In genomic region chr19:16050220-16051055, GRCm38 (mm10) we compare ENCODE assay signal across 8 mouse cellular contexts.
DNase-seq lines count a peak whose midpoint lies in the region; ATAC-seq and TF ChIP-seq lines count a peak whose summit lies in the region.

No protein-coding gene starts in this region.

- peak; percentile 30; the same call in 1 of the 2 replicates for TF ChIP-seq POLR2A in lung, adult 2 months (IDR thresholded peaks at IDR 0.05; ENCODE audit: borderline replicate concordance, extremely low read depth, low read depth, low read length)
- no peak for TF ChIP-seq POLR2A in embryonic fibroblast, embryonic 13.5 days (IDR thresholded peaks at IDR 0.05; ENCODE audit: low read depth, low read length)

- H3K9ac ChIP-seq in hindbrain, postnatal 0 days (replicated peaks; ENCODE audit: low read length): peak overlapping the region; percentile 45

- H3K36me3 ChIP-seq in hindbrain, postnatal 0 days (ENCODE audit: insufficient read depth, low read length): no peaks in the 10 kb centered on the region

- no peaks in the 10 kb centered on the region for H3K27me3 ChIP-seq in hindbrain, postnatal 0 days (ENCODE audit: insufficient read depth, low read length)

- ATAC-seq in hindbrain, postnatal 0 days: peak; percentile 96

- peaks cover 3% of the 10 kb centered on the region for H3K4me1 ChIP-seq in lung, adult 2 months (ENCODE audit: control insufficient read depth, insufficient read depth, low read length)
- H3K4me1 ChIP-seq in embryonic fibroblast, embryonic 13.5 days (ENCODE audit: control insufficient read depth, insufficient read depth, low read length): no peaks in the 10 kb centered on the region
- no peaks in the 10 kb centered on the region; the same call in 1 of the 2 replicates for H3K4me1 ChIP-seq in hindbrain, postnatal 0 days (ENCODE audit: insufficient read depth, low read length)

- TF ChIP-seq CTCF in lung, adult 2 months (IDR thresholded peaks at IDR 0.05; ENCODE audit: insufficient read depth, low read length): no peak
- TF ChIP-seq CTCF in embryonic fibroblast, embryonic 13.5 days (IDR thresholded peaks at IDR 0.05; ENCODE audit: borderline replicate concordance, insufficient read depth, low read length): no peak
- no peak for TF ChIP-seq CTCF in hindbrain, postnatal 0 days (IDR thresholded peaks at IDR 0.05; ENCODE audit: low read depth)

- H3K27ac ChIP-seq in embryonic fibroblast, embryonic 13.5 days (ENCODE audit: insufficient read depth, low read length): no peak overlapping the region
- H3K27ac ChIP-seq in hindbrain, postnatal 0 days: peak overlapping the region; percentile 86

- H3K4me3 ChIP-seq in lung, adult 2 months (replicated peaks; ENCODE audit: extremely low read depth, low read depth, low read length): peak overlapping the region; percentile 44
- peak overlapping the region; percentile 35 for H3K4me3 ChIP-seq in embryonic fibroblast, embryonic 13.5 days (ENCODE audit: insufficient read depth, low read length)
- H3K4me3 ChIP-seq in hindbrain, postnatal 0 days (ENCODE audit: low read length): peak overlapping the region; percentile 40

- peak; percentile 18 for DNase-seq in lung, adult 2 months
- no peak for DNase-seq in lung, postnatal 10 days
- peak; percentile 59 for DNase-seq in hindbrain, postnatal 0 days (ENCODE audit: low spot score)
- DNase-seq in liver: peak; percentile 16
- peak; percentile 68 for DNase-seq in neural tube, embryonic 10.5 days (ENCODE audit: extremely low spot score, low spot score)
- DNase-seq in spleen, postnatal 10 days (ENCODE audit: low spot score in 2 of 2): no peak
- DNase-seq in ovary, postnatal 36 days (ENCODE audit: low spot score): no peak

- H3K4me2 ChIP-seq in hindbrain, postnatal 0 days (ENCODE audit: low read depth, low read length): peak overlapping the region; percentile 79

- no peaks in the 10 kb centered on the region for H3K9me3 ChIP-seq in hindbrain, postnatal 0 days (ENCODE audit: low read length)

- WGBS in lung, adult 2 months: 18% methylated on average over 18 of the region's 18 CpGs
- 4% methylated on average over 18 of the region's 18 CpGs for WGBS in hindbrain, postnatal 0 days

Comparison
In these comparisons a context has a peak if more than half of its experiments do, and no peak if none do; other contexts are left out.
1. DNase-seq: peak in lung, adult 2 months (single experiment), hindbrain, postnatal 0 days (single experiment), liver (single experiment) and neural tube, embryonic 10.5 days (single experiment); none in lung, postnatal 10 days (single experiment), spleen, postnatal 10 days (0 of 2) and ovary, postnatal 36 days (single experiment).
2. Peak in every context shown above with its lines, with median percentiles within 50 percentile points of each other: H3K4me3 ChIP-seq.